Mouse (Mus musculus) intestine, postnatal 0 days (tissue): ENCODE measurements around the gene Ncoa3. TPM values are rescaled to one million over a fixed set of nuclear protein-coding genes. Genes with fewer than 3 reads are reported as not detected.
"Not testable (repeated sequence)": the region's sequence is repeated elsewhere in the genome, so short reads cannot be mapped to it uniquely, and the experiment has no call there.

Experiments
- ATAC-seq: fragments of 200-750 bp; cut with Nextera tagmentation; 2 replicates; pipeline ENCODE4 v1.8.0; 2017; ENCODE audit warnings: mild to moderate bottlenecking, moderate TSS enrichment, moderate library complexity
- H3K27ac ChIP-seq: fragments of 300-500 bp; sonication (generic); 2 replicates; pipeline ENCODE4 v1.5.1; 2014; ENCODE audit warnings: mild to moderate bottlenecking, low read depth, low read length, moderate library complexity
- H3K27me3 ChIP-seq: fragments of 300-500 bp; sonication (generic); replicated peaks from 2 replicates; pipeline ENCODE4 v1.6.1; 2014; ENCODE audit warnings: low read length, mixed read lengths; ENCODE audit not compliant: control insufficient read depth, insufficient read depth
- H3K36me3 ChIP-seq: fragments of 300-500 bp; sonication (generic); 2 replicates; pipeline ENCODE4 v1.6.1; 2014; ENCODE audit warnings: mild to moderate bottlenecking, moderate library complexity; ENCODE audit not compliant: control insufficient read depth, insufficient read depth
- H3K4me1 ChIP-seq: fragments of 300-500 bp; sonication (generic); replicated peaks from 2 replicates; pipeline ENCODE4 v1.6.1; 2014; ENCODE audit warnings: antibody characterized with exemption, low read length, mixed read lengths; ENCODE audit not compliant: control insufficient read depth, insufficient read depth
- H3K4me2 ChIP-seq: fragments of 300-500 bp; sonication (generic); replicated peaks from 2 replicates; pipeline ENCODE4 v1.6.1; 2014; ENCODE audit warnings: low read depth, mild to moderate bottlenecking, moderate library complexity
- H3K4me3 ChIP-seq: fragments of 300-500 bp; sonication (generic); 2 replicates; pipeline ENCODE4 v1.5.1; 2014; ENCODE audit warnings: low read depth, low read length
- H3K9ac ChIP-seq: fragments of 300-500 bp; sonication (generic); 2 replicates; pipeline ENCODE4 v1.6.1; 2014; ENCODE audit warnings: mild to moderate bottlenecking, low read depth, low read length
- H3K9me3 ChIP-seq: fragments of 300-500 bp; sonication (generic); 2 replicates; pipeline ENCODE4 v1.6.1; 2016; ENCODE audit warnings: mixed run types; ENCODE audit not compliant: control insufficient read depth
- CTCF ChIP-seq: sonication (generic); IDR thresholded peaks from 2 replicates; pipeline ENCODE4 v1.5.1; 2016; ENCODE audit warnings: low read depth, mild to moderate bottlenecking, control low read depth, antibody characterized with exemption, moderate library complexity
- WGBS: fragments of 180-500 bp; shearing (Covaris S2); extraction: QIAGEN DNeasy Blood & Tissue Kit; methylation state at CpG from one replicate; pipeline ENCODE4 v1.1.7; 2014; 5-methylcytosine and 5-hydroxymethylcytosine counted together
- polyA plus RNA-seq: library from polyadenylated mRNA; unstranded; fragments of >200 nt; fragmentation: Nextera tagmentation; extraction: Ambion mirVana; gene quantifications from 2 replicates; pipeline ENCODE4 v1.2.1, GENCODE M21; 2015

Ncoa3 gene
- polyA plus RNA-seq, 1 experiment from 2014 or later = 4.7 TPM

DNA sequence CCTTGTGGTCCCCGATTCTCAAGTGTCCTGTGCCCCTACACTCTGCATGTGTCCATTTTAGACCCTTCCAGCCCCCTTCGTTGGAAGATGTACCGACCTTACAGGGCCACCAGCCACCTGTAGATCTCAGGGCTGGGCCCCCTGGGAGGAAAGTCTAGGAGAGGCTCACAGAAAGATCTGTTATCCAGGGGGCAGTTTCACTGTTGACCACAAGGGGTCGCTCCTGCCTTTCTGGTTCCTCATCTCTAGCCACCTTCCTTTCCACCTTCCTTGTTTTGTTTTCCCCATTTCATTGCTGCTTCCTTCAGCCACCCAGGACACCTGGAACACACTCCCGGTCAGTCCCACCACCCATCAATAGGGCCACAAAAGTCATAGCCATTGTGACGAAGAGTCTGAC, 92.5 kb downstream of the Ncoa3 start:
- peaks cover 63% of the 10 kb centered on the region for H3K36me3 ChIP-seq
- not testable (repeated sequence) for H3K4me2 ChIP-seq, H3K9ac ChIP-seq, H3K4me1 ChIP-seq, H3K4me3 ChIP-seq, H3K27ac ChIP-seq, ATAC-seq, H3K27me3 ChIP-seq, H3K9me3 ChIP-seq
- TF ChIP-seq CTCF = peak; percentile 86
- 47% methylated on average over 6 of the region's 6 CpGs for WGBS

DNA sequence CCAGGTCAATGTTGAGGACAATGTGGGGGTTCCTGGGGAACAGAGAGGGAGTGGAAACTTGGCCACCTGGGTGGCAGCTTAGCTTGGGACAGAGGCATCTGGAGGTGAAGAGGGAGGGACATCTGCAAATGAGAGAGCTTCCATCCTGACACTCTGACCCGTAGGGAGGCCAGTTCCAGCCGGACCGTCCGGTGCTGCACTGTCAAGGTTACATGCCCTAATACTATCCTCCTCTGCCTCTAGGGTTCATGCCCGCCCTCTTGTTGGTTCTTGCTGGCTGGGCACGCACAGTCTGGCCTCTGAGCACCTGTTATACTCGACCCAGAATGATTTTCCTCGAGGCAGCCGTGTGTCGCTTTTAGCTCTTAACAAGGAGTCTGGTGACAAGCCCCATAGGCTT, 93.3 kb downstream of the Ncoa3 start:
- no peak overlapping the region for H3K27ac ChIP-seq
- no peaks in the 10 kb centered on the region for H3K9me3 ChIP-seq
- no peak for TF ChIP-seq CTCF
- ATAC-seq = no peak
- peaks cover 65% of the 10 kb centered on the region for H3K36me3 ChIP-seq
- 92% methylated on average over 10 of the region's 10 CpGs for WGBS
- H3K9ac ChIP-seq = no peak overlapping the region
- no peak overlapping the region for H3K4me3 ChIP-seq
- H3K27me3 ChIP-seq = no peaks in the 10 kb centered on the region
- no peak overlapping the region for H3K4me2 ChIP-seq
- H3K4me1 ChIP-seq = 0 out of 2 replicates have a peak, but pooled peaks cover 1% of the 10 kb centered on the region

DNA sequence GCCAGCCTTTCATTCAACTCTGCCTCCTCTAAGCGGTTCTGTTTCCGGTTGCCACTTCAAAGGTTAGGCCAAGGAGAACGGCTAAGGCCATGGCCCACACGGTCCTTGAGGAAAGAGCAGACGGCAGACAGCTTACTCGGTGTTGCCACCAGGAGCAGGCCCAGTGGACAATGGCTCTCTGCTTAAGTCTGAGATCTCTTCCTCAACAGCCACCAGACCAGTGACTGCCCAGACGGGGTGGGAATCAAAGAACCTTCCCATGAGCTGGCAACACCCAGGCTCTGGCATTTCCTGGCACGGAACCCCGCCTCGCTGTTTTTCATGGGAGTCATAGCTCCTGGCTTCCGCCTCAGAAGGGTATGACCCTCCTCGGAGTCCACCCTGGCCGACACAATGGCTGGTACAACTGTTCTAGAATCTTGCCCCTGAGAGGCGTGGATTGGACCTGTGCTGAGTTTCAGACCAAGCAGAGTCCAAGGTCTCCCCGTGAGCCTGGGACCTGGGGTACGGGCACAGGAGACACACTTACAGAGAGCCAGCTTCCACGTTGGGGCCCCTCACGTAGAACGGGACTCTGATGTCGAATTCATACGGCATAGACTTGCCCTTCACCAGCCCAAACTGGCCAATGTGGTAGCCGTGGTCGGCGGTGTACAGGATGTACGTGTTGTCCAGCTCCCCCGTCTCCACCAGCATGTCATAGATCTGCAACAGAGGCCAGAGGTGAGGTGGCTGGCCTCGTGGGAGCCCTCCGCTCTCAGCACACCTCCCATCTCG, 94.2 kb downstream of the Ncoa3 start:
- Histone ChIP-seq H3K9me3 (no peaks in the 10 kb centered on the region), H3K27ac (no peak overlapping the region), H3K27me3 (no peaks in the 10 kb centered on the region), H3K36me3 (peaks cover 64% of the 10 kb centered on the region), H3K4me1 (no peaks in the 10 kb centered on the region), H3K4me3 (no peak overlapping the region), H3K9ac (no peak overlapping the region), H3K4me2 (no peak overlapping the region)
- 87% methylated on average over 29 of the region's 29 CpGs for WGBS
- no peak for ATAC-seq
- TF ChIP-seq CTCF = no peak

DNA sequence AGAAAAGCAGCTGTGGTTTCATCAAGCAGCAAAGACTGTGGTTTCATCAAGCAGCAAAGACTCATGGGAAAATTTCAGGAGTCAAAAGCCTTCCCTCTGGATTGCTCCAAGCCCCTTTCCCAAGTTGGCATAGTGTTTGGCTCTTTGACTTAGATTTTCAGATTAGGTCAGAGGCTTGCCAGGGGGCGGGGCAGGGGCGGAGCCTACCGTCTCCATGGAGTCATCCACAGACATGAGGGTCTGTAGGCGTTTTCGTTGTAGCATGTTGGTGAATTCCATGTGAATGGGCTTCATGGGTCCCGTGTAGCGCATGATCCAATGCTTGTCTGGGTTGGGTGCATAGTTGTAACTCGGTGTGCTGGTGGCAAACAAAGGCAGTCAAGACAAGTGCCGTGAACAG, 96.6 kb downstream of the Ncoa3 start:
- no peak for ATAC-seq
- WGBS = 89% methylated on average over 9 of the region's 9 CpGs
- Histone ChIP-seq H3K9me3 (no peaks in the 10 kb centered on the region), H3K4me3 (no peak overlapping the region), H3K4me1 (no peaks in the 10 kb centered on the region), H3K36me3 (peaks cover 70% of the 10 kb centered on the region), H3K9ac (no peak overlapping the region), H3K27me3 (no peaks in the 10 kb centered on the region), H3K4me2 (no peak overlapping the region), H3K27ac (no peak overlapping the region)
- TF ChIP-seq CTCF = no peak

DNA sequence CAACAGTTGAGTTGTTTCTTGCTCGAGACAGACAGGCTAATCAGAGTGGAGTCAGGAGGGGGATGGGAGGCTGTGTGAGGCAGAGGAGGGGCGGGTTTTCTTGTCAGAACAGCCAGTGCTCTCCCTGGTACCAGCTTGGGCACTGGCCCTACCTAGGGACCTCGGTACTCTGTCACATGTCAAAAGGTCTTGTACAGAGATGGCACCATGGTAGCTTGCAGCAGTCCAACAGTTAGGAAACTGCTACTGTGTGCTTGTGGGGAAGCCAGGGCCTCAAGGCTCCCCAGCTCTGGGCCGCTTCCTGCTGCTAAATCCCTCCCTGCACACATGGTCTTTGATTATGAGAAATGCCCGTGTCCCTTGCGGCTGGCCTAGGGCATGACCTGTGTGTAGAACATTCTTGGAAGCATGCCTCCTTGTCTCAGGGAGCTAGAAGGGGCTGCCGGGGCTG, 97.7 kb downstream of the Ncoa3 start:
- Histone ChIP-seq H3K36me3 (peaks cover 69% of the 10 kb centered on the region), H3K9me3 (no peaks in the 10 kb centered on the region), H3K27me3 (no peaks in the 10 kb centered on the region), H3K4me3 (no peak overlapping the region), H3K27ac (no peak overlapping the region), H3K9ac (no peak overlapping the region), H3K4me2 (no peak overlapping the region), H3K4me1 (no peaks in the 10 kb centered on the region)
- 58% methylated on average over 7 of the region's 7 CpGs for WGBS
- ATAC-seq = no peak
- TF ChIP-seq CTCF = no peak

DNA sequence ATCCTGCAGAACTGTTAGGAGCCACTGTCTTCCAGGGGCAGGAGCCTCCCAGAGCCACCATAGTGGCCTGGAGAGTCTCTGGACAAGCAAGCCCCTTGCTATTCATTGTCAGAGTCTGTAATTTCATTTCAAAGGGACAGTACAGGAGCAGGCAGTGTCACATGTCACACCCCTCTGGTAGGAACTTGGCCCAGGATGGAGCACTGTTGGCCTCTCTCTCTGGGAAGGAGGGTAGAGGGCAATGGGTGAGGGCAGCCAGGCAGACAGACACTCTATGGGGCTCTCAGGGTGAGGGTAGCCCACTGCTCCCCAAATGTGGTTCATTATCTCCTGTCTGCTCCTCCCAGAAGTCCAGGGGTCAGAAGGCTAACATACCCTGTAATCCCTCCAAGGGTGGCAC, 99.2 kb downstream of the Ncoa3 start:
- ATAC-seq = no peak
- H3K4me2 ChIP-seq = no peak overlapping the region

DNA sequence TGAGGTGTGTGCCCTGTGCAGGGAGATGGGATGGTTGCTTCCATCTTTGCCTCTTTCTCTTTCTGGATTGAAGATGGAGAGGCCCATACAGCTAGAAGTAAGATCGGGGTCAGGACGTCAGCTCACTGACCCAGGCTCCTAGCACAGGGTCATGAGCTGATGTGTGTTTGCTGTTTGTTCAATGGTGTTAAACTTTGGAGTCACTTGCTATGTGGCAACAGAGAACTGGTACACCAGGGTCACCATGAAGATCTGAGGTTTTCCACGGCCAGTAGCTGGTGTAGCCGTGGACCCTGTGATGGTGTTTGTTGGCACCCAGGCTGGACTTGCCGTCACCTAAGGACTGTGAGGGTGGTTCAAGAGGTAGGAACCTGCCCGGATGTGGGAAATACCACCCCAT, 100.0 kb downstream of the Ncoa3 start:
- no peaks in the 10 kb centered on the region for H3K27me3 ChIP-seq
- no peaks in the 10 kb centered on the region for H3K9me3 ChIP-seq
- 96% methylated on average over 6 of the region's 6 CpGs for WGBS
- no peak for ATAC-seq
- H3K4me2 ChIP-seq = no peak overlapping the region
- H3K36me3 ChIP-seq = peaks cover 55% of the 10 kb centered on the region
- no peak for TF ChIP-seq CTCF
- H3K27ac ChIP-seq = no peak overlapping the region
- H3K9ac ChIP-seq = no peak overlapping the region
- no peak overlapping the region for H3K4me3 ChIP-seq
- no peaks in the 10 kb centered on the region for H3K4me1 ChIP-seq

More for the DNA sequence above, 99.2 kb downstream of the Ncoa3 start:
- TF ChIP-seq CTCF = no peak
- peaks cover 62% of the 10 kb centered on the region for H3K36me3 ChIP-seq
- no peaks in the 10 kb centered on the region for H3K4me1 ChIP-seq
- H3K9me3 ChIP-seq = no peaks in the 10 kb centered on the region
- H3K27me3 ChIP-seq = no peaks in the 10 kb centered on the region
- H3K27ac ChIP-seq = no peak overlapping the region
- no peak overlapping the region for H3K9ac ChIP-seq
- H3K4me3 ChIP-seq = no peak overlapping the region
